Mouse (Mus musculus): ENCODE measurements around the gene Plcd3.

Gene Plcd3

DNA sequence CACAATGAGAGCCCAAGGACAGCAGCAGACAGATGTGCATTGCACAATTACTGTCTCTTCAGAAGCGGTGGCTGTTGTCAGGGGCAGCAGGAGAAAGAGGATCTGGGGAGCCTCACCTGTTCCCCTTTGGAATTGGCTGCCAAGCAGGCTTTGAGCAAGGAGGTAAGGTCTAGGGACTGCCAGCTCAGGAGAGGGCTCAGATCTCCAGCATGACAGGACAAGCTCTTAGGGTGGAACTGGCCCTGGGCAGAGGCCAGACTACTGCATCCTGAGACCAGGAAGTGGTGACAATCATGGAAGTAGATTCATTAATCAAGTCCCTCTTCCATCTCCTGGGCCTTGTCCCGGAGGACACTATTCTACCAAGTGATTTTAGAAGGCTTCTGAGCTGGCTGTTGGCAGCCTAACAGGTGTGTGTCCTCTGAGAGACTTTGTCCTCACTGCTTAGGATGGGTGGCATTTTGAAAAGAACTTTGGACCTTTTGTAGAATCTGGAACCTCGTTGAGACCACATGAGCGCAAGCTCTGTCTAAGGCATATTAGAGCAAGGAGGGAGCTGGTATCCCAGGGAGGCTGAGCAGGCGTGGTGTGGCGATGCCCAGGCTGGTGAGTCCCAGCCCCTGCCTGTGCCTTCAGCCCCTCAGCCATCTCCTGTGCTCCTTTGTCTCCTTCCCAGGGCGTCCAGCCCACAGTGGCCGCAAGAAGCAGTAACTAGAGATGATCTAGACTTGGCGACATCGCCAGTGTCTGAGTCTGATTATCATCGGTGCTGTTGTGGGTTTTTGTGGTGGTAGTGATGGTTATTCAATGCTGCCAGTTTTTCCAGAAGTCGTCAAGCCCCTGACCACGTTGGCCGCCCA, 35.0 kb downstream of the Plcd3 start:
- DNase-seq (ENCODE audit: low spot score): no peak

DNA sequence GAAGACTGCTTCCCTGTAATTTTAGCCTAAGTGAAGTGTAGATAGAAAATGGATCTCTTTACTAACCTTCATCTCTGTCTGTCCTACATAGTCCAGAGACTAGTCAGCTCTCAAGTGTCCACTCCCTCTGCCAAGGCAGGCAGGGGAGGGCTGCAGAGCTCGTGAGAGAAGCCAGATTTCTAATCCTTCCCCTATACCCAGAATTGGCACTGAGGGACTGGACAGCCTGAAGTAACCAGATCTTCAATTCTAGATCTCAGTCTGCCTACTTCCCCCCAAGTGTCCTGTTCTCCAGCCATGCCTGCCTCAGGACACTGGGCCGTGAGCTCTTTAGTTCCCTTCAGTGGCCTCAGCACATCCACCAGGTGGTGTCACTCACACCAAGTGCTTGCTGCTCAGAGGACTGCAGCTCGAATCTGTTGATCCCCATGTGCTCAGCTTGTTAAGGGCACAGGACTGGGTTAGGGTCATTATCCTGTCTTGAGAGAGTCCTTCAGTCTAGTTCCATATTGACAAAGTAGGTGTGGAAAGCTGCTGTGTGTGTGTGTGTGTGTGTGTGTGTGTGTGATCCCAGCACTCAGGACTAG, 42.9 kb downstream of the Plcd3 start:
- DNase-seq (ENCODE audit: low spot score): no peak

DNA sequence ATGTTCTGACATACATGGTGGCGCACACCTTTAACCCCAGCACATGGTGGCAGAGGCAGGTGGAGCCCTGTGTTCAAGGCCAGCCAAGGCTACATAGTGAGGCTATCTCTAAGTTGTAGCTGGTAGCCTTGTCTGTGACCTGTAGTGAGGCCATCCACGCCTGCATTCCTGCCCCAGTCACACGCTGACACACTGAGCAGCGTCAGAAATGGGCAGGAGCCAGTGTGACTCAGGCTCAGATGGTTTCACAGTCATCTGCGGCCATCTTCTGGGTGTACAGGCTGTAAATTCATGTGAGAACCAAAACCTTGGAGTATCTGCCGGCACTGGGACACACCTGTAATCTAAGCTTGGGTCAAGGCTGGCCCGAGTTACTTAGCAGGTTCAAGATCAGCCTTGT, 44.8 kb downstream of the Plcd3 start:
- no peak for DNase-seq (ENCODE audit: low spot score)

DNA sequence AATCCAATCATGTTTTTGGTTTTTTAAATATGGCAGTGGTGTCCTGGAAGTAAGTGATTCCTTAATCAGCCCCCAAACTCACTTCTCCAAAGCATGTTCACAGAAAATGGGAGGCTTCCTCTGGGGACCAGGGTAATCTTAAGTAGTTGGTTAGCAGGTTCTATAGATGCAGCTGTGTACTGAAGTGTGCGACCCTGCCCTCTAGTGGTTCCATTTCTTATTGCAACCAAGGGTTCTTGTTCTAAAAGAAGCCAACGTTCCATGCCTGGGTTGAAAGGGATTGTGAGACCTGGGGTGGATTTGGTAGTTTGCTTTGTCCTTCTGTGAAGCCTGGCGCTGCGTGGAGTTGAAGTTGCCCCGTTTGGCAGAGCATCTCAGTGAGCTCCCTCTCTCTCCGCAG, 46.7 kb downstream of the Plcd3 start:
- no peak for DNase-seq (ENCODE audit: low spot score)

DNA sequence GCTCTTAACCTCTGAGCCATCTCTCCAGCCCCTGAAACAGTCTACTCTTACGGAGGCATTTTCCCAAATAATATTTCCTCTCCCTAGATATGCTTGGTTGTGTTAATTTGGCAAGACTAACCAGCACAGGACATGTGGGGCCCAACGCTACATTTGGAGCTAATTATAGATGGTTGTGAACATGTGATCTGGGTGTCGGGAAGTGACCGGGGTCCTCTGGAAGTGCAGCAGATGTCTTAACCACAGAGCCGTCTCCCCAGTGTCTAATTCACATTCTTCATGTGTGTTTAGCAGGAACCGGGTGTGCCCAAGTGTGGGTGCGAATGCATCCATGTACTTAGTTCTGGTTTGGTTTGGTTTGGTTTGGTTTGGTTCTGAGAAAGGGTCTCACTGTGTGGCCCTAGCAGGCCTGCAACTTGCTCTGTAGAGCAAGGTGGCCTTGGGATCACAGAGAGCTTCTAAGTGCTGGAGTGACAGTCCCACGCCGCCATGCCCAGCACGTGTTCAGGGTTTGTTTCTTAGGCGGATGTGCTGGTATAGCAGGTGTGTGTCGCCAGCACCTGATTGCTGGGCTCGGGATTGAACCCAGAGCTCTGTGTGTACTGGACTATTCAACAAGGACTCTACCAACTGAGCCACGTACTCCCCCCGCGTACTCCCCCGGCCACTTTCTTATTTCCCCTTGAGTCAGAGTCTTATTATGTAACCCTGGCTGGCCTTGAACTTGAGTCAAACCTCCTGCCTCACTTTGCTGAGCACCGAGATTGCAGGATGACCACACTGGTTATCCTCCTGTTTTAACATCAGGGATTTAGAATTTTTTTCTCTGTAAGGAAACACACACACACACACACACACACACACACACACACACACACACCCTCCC, 48.0 kb downstream of the Plcd3 start:
- DNase-seq (ENCODE audit: low spot score): no peak

DNA sequence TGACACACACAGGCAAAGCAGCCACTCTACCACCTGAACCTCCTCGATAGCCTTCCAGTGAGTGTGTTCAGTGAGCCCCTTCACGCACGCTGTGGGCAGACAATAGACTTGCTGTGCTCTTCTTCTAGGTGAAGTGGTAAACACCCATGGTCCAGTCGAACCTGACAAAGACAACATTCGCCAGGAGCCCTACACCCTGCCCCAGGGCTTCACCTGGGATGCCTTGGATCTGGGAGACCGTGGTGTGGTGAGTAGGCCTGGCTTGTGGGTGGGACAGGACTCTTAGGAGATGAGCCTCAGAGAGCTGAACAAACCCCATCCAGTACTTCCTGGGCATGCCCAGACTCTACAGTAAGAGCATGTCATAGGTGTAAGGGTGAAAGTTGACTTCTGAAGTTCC, 49.4 kb downstream of the Plcd3 start:
- DNase-seq (ENCODE audit: low spot score): no peak

DNA sequence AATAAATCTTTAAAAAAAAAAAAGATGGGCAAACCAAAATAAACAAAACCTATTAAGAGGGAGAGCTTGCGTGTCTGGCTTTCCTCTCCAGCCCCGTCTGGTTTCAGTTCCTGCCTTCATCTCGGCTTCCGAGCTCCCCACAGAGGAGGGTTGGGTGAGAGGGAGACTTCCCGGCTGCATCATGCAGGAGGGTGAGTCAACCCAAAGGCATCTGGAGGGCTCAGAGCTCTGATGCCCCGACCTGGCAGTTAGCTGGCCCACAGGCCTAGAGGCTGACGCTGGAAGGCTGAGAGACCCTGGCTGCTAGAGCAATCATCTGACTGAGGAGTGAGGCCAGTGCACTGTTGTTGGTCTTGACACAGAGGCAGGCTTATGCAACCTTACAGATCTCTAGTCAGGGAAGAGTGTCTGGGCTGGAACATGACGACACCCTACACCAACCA, 50.2 kb downstream of the Plcd3 start:
- no peak for DNase-seq (ENCODE audit: low spot score)

DNA sequence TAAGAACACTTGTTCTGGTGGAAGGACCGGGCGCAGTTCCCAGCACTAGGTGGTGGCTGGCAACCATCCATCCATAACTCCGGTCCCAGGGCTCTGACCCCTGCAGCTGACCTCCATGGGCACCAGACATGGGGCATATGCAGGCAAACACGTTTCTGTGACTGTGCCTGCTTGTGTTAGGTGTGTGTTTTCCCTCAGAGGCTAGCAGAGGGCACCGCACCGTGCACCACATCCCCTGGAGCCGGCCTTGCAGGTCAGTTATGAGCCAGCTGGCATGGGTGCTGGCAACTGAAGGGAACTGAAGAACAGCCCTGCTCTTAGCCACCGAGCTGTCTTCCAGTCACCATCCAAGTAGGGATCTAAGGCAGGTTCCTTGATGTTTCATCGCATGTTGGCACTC, 51.3 kb downstream of the Plcd3 start:
- DNase-seq (ENCODE audit: low spot score): no peak

DNA sequence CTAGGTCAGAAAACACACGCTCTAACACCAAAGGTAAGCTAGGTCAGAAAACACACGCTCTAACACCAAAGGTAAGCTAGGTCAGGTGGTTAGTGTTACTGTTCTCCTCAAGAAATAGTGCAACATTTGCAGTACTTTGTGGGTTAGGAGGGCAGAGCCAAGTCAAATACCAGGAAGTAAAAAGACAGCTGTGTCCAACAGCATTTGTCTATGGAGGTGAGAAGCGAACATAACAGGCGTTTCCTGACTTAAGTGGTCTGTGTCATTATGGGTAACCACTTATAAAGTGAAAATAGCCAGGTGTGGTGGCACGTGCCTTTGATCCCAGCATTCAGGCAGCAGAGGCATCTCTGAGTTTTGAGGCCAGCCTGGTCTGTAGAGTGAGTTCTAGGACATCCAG, 51.8 kb downstream of the Plcd3 start:
- DNase-seq (ENCODE audit: low spot score): no peak

DNA sequence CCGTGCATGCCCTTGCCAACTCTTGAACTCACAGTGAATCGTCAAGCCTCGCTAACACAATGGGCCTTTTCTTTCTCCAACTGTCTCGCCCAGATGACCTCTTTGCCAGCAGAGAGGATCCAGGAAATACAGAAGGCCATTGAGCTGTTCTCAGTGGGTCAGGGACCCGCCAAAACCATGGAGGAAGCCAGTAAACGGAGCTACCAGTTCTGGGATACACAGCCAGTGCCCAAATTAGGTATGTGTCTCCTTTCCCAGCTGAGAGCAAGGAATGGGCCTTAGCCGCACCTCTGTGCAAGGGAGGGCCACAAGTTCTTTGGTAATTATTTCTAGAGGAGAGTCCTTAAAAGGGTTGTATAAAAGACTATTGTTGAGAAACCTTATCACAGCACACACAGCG, 55.2 kb downstream of the Plcd3 start:
- no peak for DNase-seq (ENCODE audit: low spot score)

DNA sequence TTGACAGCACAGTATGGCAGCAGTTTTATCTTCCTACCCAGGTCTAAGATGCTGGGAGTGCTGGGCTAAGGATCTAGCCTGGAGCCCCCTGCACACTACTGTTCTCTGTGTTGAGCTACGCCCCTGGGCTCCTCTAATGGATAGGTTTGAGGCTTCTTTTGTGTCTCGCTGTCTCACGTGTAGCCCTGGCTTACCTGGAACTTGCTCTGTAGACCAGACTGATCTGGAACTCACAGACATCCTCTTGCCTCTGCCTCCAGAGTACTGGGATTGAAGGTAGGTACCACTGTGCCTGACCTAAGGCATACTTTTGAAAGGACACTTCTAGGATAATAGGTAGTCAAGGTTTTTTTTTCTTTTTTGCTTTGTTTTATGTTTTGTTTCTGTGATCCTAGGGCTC, 57.5 kb downstream of the Plcd3 start:
- DNase-seq (ENCODE audit: low spot score): no peak

DNA sequence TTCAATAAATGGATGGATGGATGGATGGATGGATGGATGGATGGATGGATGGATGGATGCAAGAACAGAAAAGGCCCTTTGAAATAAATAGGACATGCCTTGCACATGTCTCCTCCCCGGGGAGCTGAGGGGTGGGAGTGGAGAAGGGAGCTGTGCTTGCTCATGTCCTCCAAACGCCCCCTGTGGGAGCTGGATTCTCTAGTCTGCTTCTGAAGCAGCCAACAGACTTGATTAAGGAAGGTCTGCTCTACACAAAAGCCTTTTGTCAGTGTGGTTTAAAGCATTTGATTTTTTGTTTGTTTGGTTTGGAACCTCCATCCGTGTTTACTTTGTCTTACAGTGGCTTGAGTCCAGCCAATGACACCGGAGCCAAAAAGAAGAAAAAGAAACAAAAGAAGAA, 58.6 kb downstream of the Plcd3 start:
- DNase-seq (ENCODE audit: low spot score): no peak

DNA sequence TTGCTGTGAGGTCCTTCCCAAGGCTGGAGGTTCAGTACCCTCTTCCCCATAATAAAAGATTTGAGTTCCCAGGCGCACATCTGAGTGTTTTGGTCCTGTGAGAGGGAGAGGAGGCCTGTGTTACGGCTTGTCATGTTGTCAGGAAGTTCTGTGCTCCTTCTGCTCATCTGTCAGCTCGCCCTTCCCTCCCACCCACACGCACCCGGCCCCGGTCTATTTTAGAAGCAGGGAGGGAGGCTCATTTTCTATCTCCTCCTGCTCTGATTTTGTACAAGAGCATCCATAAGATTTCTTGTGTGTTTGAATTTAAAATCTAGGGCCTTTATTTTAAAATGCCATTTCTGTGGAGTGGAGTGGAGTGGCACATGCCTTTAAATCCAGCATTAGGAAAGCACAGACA, 63.4 kb downstream of the Plcd3 start:
- no peak for DNase-seq (ENCODE audit: low spot score)

DNA sequence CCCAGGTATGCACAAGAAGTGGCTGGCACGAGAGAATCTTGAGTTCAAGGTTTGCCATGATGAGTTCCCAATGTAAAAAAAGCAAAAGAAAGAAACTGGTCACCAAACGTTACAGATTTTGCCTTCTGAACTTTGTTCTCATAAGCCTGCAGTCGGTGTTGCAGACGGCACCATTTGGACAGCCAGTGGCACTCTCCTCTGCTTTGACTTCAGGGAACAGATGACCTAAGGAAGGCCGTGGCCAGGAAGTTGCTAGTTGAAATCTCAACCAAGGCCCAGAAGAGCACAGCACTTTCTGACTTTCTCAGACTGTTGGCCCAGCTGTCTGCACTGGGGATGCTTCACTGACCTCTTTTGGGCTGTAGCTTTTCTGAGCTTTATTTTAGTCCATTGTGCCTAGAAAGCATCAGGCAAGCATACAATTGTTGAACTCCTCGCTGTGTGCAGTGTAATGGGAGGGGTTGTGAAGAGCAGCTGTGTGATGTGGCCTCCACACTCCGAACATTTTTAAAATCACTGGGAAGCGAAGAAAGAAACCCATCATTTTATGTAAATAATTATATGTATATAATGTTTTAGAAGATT, 64.5 kb downstream of the Plcd3 start:
- DNase-seq (ENCODE audit: low spot score): no peak

DNA sequence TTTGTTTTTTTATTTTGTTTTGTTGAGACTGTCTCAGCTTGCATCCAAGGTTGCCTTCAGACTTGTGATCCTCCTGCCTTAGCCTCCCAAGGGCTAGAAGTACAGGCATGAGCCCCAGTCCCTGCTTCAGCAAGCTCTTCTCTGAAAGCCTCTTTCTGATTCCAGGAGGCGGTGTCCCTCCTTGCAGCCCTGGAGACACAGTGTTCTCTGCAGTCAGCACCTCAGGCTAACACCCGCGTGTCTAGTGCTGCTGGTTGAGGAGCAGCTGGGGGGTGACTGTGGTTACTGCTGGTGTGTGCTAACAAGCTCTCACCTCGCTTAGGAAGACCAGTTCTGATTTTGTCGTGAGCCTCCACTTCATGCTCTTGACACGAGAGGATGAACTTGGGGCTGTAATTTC, 66.5 kb downstream of the Plcd3 start:
- DNase-seq (ENCODE audit: low spot score): no peak

DNA sequence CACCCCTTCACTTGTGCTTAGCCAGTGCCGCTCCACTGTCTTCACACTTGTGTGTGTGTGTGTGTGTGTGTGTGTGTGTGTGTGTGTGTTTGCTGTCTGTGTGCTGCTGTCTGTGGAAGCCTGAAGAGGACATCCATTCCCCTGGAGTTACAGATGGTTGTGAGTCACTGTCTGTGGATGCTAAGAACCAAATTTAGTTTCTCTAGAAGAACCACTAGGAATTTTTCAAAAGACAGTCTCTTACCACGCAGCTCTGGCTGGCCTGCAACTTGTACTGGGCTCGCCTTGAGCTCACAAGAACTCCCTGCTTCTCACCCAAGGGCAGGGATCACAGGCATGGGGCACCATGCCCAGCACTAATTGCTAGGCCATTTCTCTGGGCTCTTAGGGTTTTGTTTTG, 68.4 kb downstream of the Plcd3 start:
- DNase-seq (ENCODE audit: low spot score): no peak

DNA sequence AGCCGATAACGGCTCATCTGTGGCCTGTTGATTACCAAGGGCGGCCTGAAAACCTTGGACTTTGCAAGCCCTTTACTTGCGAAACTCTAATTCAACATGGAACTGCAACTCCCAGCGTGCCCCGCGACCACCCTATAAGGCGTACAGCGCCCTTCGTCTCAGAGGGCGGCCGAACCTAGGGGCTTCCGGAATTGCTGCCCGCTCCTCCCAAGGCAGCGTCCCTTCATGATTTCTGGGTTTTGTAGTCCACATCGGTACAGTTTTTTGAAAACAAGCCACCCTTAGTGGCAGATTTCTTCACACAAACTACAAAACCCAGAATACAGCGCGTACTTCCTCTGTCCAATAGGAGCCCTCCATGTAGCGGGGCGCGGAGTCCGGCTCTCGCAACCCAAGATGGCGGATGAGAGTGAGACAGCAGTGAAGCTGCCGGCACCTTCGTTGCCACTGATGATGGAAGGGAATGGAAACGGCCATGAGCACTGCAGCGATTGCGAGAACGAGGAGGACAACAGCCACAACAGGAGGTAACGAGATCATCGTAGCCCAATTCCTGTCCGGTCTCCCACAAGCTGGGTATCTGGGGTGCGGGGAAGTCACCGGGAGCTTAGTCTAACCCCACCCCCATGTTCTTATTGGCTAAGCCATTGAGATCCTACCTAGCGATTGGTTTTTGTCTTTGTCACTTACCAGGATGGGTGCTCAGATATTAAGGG, 73.1 kb downstream of the Plcd3 start, which contains the start of the genes Nmt1 and Dcakd:
Nmt1 (plus strand) TSS at position 15 of the 716 bp plus-strand sequence.
Dcakd (minus strand) TSS at position 158 of the 716 bp plus-strand sequence.
- peak; percentile 60 for DNase-seq (ENCODE audit: low spot score)

DNA sequence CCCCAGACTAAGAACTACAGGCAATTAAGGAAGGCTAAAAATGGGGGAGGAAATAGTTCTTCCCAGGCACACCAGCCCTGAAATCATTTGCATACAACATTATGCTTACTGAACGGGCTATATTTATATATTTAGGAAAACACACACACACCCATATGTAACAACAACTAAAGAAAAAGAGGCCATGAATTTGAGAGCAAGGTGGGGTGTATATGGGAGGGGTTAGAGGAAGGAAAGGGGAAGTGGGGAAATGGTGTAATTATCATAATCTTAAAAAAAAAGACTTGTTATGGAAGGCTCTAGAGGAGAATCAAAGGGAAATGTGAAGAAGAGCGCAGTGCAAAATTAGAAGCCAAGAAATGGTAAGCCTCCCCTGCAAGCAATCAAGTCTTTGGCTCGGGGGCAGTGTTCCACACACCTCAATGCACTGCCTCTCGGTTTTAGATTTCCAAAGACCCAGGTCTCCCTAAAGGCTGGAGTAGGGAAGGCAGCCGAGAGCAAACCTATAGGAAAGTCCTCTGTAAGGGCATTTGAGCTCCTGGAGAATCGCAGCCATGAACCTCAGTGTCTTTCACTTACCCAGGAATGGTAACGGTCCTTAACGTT, 73.8 kb downstream of the Plcd3 start:
- no peak for DNase-seq (ENCODE audit: low spot score)

DNA sequence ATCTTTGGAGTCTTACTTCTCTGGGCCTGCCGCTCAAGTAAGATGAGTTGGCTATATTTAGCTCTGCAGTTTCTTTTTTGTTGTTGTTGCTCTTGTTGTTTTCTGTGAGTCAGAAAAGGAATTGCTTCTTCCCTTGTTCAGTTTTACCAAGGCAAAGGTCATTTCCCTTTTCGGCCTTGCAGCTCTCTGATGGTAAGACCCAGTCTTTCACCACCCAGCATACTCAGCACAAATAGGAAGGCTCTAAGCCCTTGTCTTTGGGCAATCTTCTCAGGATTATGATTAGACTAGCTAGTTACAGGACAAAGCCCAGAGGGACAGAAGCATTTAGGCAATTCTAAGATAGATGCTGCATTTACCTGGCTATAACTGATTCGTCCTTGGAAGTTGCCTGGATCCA, 74.6 kb downstream of the Plcd3 start:
- no peak for DNase-seq (ENCODE audit: low spot score)

DNA sequence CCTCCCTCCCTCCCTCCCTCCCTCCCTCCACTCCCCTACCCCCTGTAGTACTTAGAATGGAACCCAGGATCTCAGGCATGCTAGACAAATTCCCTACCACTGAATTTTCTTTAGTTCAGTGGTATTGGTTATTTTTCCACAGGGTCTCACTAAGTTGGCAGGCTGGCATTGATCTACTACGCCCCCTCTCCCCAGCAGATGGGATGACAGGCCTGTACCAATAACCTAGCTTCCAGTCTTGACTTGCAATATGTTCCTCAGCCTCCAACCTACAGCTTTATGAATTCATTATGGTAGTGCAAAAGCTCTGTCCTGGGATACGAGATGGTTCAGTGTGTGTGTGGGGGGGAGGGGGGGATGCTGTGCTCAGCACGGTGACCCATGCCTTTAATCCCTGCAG, 77.5 kb downstream of the Plcd3 start:
- no peak for DNase-seq (ENCODE audit: low spot score)

DNA sequence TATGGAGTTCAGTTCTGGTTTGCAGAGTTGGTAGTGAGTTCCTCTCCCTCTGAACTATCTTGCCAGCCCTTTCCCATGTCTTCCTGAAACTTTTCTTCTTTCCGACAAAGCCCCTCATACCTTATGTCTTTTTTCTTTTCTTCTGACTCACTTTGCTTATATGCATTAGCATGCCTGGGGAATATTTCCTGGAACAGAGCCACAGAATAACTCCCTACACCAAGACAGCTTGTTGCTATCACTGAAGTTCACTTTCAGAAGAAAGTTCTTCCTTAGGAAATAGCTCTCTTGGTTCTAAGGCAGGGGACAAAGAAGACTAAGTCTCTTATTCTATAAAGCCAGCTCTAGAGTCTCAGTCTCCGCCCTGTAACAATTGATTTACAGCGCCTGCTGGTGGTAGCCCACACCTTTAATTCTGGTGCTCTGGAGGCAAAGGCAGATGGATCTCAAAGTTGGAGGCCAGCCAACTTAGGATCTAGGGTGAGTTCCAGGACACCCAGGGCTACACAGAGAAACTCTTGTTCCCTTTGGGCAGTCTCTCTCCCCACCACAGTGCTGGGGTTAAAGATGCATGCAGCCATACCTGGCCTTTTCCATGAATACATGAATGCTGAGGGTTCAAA, 80.6 kb downstream of the Plcd3 start:
- no peak for DNase-seq (ENCODE audit: low spot score)

All from urinary bladder, postnatal 10 days (tissue).